Mouse (Mus musculus) megakaryocyte, embryonic 14.5 days (primary cell): ENCODE results near the gene Sbds.

Source experiments
- FLI1 ChIP-seq: IDR thresholded peaks from 2 replicates; pipeline ENCODE4 v1.6.1; 2012; ENCODE audit warnings: low read length, inconsistent platforms, mixed read lengths
- GATA1 ChIP-seq: IDR thresholded peaks from 3 replicates; pipeline ENCODE4 v1.6.1; 2012; ENCODE audit warnings: mixed read lengths, low read length, inconsistent platforms, borderline replicate concordance

DNA sequence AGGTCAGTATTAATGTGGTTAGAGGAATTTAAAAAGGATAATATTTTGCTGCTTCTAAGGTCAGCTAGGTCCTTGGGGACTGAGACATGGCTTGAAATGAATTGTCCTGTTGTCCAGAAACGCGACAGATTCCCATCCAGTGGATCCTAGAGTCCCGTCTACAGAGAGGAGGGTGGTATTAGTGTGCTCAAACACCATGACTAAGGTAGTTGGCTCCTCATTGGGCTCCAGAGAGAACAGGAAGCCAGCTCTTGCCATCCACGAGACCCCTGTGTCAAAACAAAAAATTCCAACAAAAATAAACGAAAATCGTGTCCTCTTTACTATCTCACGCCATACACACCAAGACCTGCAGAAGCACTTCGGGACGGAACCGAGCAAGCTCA lies 33.6 kb downstream of the Sbds start:
- TF ChIP-seq GATA1 (no peak), FLI1 (no peak)
